Mouse (Mus musculus) liver, adult (tissue): ENCODE results near the gene Tmc2.
A peak's percentile ranks its signal among the peaks of the same experiment; 100 is the strongest.

Experiments
- GATA4 ChIP-seq: IDR thresholded peaks from 2 replicates; pipeline ENCODE4 v1.6.1; 2014; ENCODE audit warnings: mild to moderate bottlenecking, low read length; ENCODE audit not compliant: insufficient replicate concordance

Gene Tmc2

DNA sequence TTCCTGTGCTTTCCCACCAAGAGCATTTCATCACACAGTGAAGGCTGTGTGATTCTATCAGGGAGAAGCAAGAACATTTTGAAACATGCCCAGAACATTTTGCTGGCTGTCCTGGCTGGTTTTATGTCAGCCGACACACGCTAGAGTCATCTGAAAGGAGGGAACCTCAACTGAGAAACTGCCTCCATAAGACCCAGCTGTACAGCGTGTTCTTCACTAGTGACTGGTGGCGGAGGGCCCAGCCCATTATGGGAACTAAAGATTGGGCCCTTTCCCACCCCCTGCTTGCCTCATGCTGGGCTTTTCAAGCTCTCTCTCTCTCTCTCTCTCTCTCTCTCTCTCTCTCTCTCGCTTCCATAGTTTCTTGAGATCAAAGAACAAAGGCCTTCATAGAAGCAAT lies 6.0 kb downstream of the Tmc2 start:
- TF ChIP-seq GATA4, result no peak

DNA sequence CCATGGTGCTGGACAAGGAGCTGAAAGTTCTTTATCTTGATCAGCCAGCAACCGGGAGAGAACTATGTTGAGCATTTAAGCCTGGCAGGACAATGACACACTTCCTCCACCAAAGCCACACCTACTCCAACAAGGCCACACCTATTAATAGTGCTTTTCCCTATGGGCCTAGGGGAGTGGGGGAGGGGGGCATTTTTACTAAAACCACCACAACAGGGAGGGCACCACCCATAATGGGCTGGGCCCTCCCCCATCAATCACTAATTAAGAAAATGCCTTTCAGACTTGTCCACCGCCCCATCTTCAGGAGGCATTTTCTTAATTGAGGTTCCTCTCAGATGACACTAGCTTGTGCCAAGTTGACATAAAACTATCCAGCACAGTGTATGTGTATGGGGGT lies 12.4 kb downstream of the Tmc2 start:
- no peak for TF ChIP-seq GATA4

DNA sequence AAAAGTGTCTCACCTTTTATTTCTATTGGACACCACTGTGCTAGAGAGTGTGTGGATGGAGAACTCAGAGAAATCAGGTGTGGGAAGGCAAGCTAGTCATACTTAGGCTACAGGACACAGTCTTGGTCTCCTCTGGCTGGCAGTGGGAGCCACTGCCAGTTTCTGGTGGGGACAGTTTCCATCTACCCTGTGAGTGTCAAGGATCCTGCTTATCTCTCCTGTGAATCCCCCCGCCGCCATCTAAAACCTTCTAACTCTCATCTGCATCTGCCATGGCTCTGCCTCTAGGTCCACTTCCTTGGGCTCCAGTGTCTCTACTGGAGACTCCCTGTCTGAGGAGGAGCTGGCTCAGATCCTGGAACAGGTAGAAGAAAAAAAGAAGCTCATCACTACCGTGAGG lies 13.0 kb downstream of the Tmc2 start:
- no peak for TF ChIP-seq GATA4

DNA sequence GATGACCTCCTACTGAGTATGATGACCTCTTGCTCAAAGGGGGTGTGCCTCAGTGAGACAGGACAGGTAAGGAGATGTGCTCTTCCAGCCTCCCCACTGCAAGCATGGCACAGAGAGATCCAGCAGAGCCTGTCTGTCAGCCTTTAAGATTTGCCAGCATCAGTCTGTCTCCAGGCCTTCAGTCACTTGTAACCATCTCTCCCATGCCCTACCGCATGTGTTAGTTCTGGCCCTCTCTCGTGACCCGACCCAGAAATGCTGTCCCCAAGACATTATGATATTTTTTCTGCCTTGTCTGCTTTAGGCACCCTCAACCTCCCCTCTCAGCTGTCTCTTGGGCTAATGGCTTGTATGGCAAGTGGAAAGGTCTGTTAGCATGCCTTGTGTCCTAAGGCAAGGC lies 14.6 kb downstream of the Tmc2 start:
- no peak for TF ChIP-seq GATA4

DNA sequence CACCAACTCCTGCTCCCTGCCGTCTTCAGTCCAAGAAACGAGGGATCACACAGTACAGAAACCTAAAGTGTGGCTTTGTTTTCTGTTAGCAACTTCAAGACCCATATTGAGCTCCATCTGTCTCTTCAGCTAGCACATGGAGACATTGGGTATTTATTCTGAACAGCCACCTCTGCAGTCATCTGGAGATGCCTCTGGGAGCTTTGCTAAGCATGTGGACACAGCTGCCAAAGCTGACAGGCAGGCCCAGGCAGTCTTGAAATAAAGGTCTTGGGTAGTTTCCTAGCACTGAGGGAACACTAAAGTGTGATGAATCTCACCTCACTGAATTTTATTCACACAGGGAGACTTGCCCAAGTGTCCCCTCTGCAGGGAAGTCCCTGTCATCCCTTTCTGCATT lies 16.6 kb downstream of the Tmc2 start:
- no peak for TF ChIP-seq GATA4

DNA sequence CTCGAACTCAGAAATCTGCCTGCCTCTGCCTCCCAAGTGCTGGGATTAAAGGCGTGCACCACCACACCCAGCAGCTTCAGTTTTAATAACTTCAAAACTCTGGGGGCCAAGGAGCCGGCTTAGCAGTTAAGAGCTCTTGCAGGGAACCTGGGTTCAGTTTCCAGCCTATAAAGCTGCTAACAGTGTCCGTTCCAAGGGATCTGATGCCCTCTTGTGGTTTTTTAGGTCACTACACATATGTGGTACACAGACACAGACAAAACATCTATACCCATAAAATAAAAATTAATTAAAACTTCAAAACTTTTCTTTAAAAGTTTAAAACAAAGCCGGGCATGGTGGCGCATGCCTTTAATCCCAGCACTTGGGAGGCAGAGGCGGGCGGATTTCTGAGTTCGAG lies 51.9 kb downstream of the Tmc2 start:
- no peak for TF ChIP-seq GATA4

DNA sequence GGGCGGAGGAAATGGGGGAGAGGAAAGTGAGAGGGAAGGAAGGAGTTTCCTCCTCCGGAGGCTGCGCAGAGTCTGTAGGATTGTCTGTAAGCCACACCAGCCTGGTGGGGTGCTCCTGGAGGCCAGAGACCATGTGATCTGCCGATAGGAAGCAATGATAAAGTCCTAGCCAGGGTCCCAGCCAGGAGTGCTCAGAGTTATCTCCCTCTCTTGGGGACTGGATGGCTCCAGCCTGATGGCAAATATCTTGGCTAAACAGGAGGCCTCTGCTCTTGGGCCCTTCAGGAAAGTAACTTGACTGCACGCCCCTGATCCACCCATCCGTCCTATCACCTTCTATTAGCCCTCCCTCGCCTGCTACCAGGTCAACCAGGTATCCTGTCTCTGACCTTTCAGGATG lies 53.2 kb downstream of the Tmc2 start:
- TF ChIP-seq GATA4, result no peak

DNA sequence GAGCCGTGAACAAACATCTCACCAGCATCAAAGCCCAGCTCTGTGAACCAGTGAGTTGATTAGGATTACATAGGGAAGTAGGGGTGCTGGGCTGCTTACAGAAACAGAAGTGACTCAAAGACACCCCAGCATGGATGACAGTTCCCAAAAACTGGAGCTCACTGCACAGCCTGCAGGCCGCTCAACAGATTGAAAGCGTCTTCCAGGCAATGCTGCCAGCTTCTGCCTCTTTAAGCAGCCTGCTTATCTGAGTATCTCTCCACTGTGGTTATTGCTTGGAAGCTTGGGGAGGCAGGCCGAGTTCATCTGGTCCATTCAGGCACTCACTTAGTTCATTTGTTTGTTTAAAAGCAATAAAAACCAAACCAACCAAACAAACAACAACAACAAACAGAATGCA lies 61.8 kb downstream of the Tmc2 start:
- no peak for TF ChIP-seq GATA4

DNA sequence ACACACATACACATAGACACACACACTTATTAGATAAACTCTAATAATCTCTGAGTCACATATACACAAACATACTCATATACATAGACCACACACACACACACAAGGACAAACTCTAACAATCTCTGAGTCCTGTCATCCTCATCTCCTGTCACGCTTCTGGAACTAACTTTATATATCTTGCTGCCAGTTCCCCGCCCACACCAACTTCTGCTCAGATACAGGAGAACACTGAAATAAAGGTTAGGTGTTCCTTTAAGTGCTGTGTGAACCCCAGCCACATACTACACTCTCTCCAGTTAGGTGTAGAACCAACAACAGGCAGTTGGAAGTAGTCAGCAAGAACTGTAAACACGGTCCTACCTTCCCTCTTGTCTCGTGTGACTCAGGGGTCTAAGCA lies 65.8 kb downstream of the Tmc2 start:
- TF ChIP-seq GATA4, result no peak

DNA sequence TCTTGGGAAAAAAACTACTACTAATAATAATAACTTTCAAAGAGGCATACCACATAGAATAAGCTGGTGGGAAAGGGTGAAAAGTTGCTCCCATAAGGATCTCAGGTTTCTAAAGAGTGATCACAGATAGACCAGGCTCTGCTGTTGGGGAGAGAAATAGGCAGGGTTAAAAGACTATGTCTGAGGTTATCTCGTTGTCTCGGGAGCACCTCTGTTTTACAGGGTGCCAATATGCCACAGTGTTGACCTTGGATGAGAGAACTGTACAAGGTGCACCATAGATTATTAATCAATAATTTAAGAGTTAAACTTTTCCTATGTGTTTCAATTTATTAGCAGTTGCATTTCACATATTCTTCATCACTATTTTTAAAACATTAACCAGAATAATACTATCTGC lies 66.9 kb downstream of the Tmc2 start:
- TF ChIP-seq GATA4, result no peak

DNA sequence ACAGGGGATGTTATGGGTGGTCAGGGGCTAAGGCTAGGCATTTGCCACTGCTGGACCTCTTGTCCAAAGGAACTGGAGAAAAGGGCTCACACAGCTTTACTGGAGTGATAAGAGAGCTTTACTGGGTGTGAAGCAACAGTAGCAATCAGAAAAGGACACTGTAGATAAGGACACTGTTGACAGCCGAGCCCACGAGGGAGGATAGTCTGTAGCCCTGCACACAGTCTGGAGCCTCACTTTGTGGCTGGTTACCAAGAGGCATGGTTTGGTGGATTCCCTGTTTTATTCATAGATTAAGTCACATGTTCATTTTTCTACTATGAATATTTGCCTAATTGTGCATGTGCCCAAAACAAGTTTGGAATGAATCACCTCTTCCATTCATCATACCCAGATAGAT lies 67.4 kb downstream of the Tmc2 start:
- no peak for TF ChIP-seq GATA4

DNA sequence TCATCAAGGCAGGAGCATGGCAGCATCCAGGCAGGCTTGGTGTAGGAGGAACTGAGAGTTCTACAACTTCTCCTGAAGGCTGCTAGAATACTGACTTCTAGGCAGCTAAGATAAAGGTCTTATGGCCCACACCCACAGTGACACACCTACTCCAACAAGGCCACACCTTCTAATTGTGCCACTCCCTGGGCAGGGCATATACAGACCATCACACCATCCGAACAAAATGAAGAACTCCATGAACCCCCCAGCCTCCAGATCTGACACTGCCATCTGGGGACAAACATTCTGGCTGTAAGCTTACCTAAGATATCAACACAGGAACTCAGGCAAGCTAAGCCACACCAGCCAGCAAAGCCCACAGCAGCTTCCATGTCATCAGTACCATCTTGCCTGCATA lies 70.5 kb downstream of the Tmc2 start:
- TF ChIP-seq GATA4, result no peak

DNA sequence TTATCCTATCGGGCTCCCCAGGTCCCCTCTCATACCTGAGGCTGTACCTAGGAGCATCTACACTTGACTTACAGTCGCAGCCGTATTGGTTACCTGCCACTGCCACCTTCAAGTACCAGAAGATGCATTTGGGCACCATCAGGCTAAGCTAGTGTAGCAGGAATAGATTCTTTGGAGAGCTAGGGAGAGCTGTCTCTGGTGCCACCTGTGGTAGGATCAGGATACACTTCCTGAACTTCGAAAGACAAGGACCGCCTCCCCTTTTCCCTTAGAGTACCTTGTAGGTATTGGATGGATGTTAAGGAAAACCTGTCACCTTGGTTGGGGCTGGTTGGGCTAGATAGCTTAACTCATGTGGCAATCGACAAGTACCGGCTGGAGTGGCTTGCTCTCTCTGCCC lies 73.1 kb downstream of the Tmc2 start:
- TF ChIP-seq GATA4, result no peak

DNA sequence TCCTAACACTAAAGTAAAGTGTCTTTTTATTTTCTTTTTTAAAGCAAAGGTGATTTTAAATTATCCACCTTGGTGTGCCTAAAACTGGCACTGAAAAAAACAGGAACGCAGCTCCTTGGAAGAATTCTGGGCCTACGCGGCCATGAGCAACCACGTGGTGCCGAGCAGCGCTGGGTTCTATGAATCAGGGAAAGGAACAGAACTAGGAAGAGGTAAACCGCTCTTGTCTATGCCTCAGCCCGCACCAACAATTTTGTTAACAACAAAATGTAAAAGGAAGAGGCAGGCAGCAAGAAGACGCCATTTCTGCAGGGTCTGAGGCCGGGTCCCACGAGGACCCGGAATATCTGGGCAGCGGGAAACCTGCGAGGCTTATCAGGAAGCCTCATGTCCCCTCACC lies 78.7 kb downstream of the Tmc2 start:
- TF ChIP-seq GATA4, result no peak

DNA sequence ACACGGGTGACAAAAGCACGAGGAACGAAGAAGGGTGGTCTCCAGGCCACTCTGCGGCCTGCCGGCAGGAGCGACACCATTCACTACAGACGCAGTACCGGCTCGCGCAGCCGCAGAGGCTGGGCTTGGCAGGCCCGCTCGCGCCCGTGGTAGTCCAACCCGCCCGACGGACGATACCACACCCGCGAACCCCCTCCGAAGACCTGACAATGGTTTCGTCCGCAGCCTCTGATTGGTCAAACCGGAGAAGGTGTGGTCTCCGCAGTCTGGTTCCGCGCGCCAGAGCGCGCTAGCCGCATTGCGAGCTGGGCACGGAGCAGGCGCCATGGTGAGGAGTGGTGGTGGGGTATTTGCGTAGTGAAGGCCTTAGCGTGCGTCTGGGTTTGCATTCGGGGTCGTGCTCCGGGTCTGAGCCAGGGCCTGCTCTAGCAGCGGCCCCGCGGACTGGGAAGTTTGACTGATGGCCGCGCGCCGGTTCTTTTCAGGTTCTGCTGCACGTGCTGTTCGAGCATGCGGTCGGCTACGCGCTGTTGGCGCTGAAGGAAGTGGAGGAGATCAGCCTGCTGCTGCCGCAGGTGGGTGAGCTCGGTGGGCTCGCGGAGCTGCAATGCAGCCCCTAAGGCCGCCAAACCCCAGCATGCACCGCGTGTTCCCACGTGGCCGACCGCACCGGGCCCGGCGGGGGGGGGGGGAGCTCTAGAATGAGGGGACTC lies 79.3 kb downstream of the Tmc2 start, which contains the start of gene Nop56:
Gene Nop56, plus strand, starts transcription at position 282 of the 713 bp plus-strand sequence.
- TF ChIP-seq GATA4, result peak; percentile 7; the same call in 1 of the 2 replicates

DNA sequence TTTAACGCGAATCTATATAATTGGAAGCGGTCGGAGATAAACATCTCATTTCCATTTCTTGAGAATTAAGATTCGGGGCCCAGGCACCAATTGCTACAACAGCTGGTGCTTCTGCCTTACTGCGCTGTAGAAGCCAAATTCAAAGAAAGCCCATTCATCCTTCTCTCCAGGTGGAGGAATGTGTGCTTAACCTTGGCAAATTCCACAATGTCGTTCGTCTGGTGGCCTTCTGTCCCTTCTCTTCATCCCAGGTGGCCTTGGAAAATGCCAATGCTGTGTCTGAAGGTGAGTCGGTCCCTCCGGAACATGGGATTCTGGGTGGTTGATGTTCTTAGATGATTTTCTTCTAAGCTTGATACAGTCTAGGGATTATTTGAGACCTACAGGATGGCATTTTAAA lies 79.9 kb downstream of the Tmc2 start:
- no peak for TF ChIP-seq GATA4

DNA sequence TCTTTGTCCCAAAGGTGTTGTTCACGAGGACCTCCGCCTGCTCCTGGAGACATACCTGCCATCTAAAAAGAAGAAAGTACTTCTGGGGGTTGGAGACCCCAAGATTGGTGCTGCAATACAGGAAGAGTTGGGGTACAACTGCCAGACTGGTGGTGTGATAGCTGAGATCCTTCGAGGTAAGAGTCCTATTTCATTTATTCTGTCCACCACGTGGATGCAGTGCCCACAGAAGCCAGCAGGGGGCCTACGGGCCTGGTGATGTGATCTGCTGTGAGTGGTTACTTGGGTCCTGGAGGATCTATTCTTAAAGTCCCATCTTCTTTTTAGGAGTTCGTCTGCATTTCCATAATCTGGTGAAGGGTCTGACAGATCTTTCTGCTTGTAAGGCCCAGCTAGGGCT lies 80.7 kb downstream of the Tmc2 start:
- TF ChIP-seq GATA4, result no peak
